Mouse (Mus musculus): ENCODE results near the gene Lcn10. TPM values are rescaled to one million over a fixed set of nuclear protein-coding genes. Genes with fewer than 3 reads are reported as not detected.
A peak's percentile ranks its signal among the peaks of the same experiment; 100 is the strongest.
"Not testable (repeated sequence)": the region's sequence is repeated elsewhere in the genome, so short reads cannot be mapped to it uniquely, and the experiment has no call there.

Gene Lcn10
- polyA plus RNA-seq, 1 experiment from 2014 or later = not detected

DNA sequence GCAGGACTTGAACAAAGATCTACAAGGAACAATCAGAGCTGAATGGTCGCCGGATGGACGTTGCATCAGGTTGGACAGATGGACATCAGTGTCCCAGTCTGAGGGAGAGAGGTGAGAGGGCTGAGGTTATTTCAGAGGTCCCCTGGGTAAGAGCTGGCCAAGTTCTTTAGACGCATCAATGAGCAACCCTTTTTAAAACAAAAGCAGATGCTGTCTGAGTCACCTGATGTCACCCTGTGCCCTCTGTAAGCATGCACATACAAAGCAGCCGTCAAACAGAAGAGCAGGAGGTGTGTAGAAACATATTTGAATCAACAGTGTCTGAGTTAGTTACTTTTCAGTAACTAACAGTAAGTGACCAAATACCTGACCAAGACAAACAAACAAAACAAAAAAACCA is 18.4 kb upstream of the Lcn10 start:
- Histone ChIP-seq H3K27me3 (replicated peaks) (peaks cover 5% of the 10 kb centered on the region; the same call in 1 of the 2 replicates), H3K4me2 (no peak overlapping the region), H3K36me3 (no peaks in the 10 kb centered on the region), H3K9me3 (no peaks in the 10 kb centered on the region), H3K9ac (no peak overlapping the region), H3K27ac (replicated peaks) (no peak overlapping the region), H3K4me3 (no peak overlapping the region), H3K4me1 (no peaks in the 10 kb centered on the region)
- no peak for ATAC-seq (ENCODE audit: extremely low read depth, insufficient number of reproducible peaks, low FRiP score, low TSS enrichment)
- 76% methylated on average over 5 of the region's 5 CpGs for WGBS

GRCm38 (mm10) chr2:25666516-25666915 is 16.0 kb upstream of the Lcn10 start:
- 53% methylated on average over 1 of the region's 1 CpGs for WGBS
- ATAC-seq (ENCODE audit: extremely low read depth, insufficient number of reproducible peaks, low FRiP score, low TSS enrichment) = no peak
- Histone ChIP-seq H3K27me3 (replicated peaks) (peaks cover 5% of the 10 kb centered on the region; the same call in 1 of the 2 replicates), H3K36me3 (no peaks in the 10 kb centered on the region), H3K9ac (no peak overlapping the region), H3K4me2 (no peak overlapping the region), H3K27ac (replicated peaks) (no peak overlapping the region), H3K9me3 (no peaks in the 10 kb centered on the region), H3K4me3 (no peak overlapping the region), H3K4me1 (no peaks in the 10 kb centered on the region)

- Histone ChIP-seq H3K4me3 (no peak within 1 kb of the TSS), H3K9ac (no peak within 1 kb of the TSS), H3K4me2 (no peak within 1 kb of the TSS), H3K36me3 (no peaks in the 10 kb centered on the region), H3K27me3 (replicated peaks) (peaks cover 10% of the 10 kb centered on the region; the same call in 1 of the 2 replicates), H3K27ac (replicated peaks) (no peak within 1 kb of the TSS), H3K9me3 (no peaks in the 10 kb centered on the region), H3K4me1 (no peaks in the 10 kb centered on the region)
- no peak for ATAC-seq (ENCODE audit: extremely low read depth, insufficient number of reproducible peaks, low FRiP score, low TSS enrichment)
- WGBS = 84% methylated on average over 3 of the region's 3 CpGs
These were observed 6.0 kb upstream of the Lcn10 start, which contains the start of gene Lcn6 for GRCm38 (mm10) chr2:25676486-25676885. TSS of gene Lcn6 (plus strand) at chr2:25676786.

- no peak overlapping the region for H3K4me3 ChIP-seq
- H3K27me3 ChIP-seq (replicated peaks) = peaks cover 10% of the 10 kb centered on the region; the same call in 1 of the 2 replicates
- ATAC-seq (ENCODE audit: extremely low read depth, insufficient number of reproducible peaks, low FRiP score, low TSS enrichment) = no peak
- WGBS = 68% methylated on average over 6 of the region's 6 CpGs
- no peaks in the 10 kb centered on the region for H3K36me3 ChIP-seq
- H3K27ac ChIP-seq (replicated peaks) = no peak overlapping the region
- no peaks in the 10 kb centered on the region for H3K4me1 ChIP-seq
- H3K9me3 ChIP-seq = no peaks in the 10 kb centered on the region
- H3K9ac ChIP-seq = no peak overlapping the region
- H3K4me2 ChIP-seq = no peak overlapping the region
These were observed 3.0 kb upstream of the Lcn10 start for GRCm38 (mm10) chr2:25679559-25679958.

GRCm38 (mm10) chr2:25686941-25687340 is 4.4 kb downstream of the Lcn10 start:
- Histone ChIP-seq H3K36me3 (no peaks in the 10 kb centered on the region), H3K9ac (no peak overlapping the region), H3K4me2 (no peak overlapping the region), H3K27me3 (replicated peaks) (no peaks in the 10 kb centered on the region; the same call in 1 of the 2 replicates), H3K4me3 (no peak overlapping the region), H3K9me3 (no peaks in the 10 kb centered on the region), H3K27ac (replicated peaks) (no peak overlapping the region), H3K4me1 (no peaks in the 10 kb centered on the region)
- WGBS = 44% methylated on average over 3 of the region's 4 CpGs
- no peak for ATAC-seq (ENCODE audit: extremely low read depth, insufficient number of reproducible peaks, low FRiP score, low TSS enrichment)

DNA sequence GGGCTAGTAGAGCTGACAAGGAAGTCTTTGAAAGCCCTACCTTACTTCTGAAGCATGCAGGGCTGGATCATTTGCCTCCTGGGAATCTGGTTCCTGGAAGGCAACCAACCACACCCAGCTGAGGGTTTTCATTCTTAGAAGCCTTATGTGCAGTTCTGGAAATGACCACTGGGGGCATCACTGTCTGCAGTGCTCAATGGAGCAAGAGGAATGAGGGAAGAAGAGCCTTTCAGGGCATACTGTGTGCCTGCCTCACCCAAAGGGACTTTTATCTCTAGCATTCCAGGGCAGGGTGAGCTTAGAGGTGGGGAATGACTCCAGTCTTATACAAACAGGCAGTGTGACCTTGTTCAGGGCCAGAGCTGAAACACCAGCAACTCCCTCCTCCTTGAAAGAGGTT is 12.1 kb downstream of the Lcn10 start:
- Histone ChIP-seq H3K9me3 (no peaks in the 10 kb centered on the region), H3K27ac (replicated peaks) (no peak overlapping the region), H3K4me3 (no peak overlapping the region), H3K27me3 (replicated peaks) (peaks cover 6% of the 10 kb centered on the region; the same call in 1 of the 2 replicates), H3K36me3 (no peaks in the 10 kb centered on the region), H3K4me1 (no peaks in the 10 kb centered on the region), H3K4me2 (no peak overlapping the region), H3K9ac (no peak overlapping the region)
- no peak for ATAC-seq (ENCODE audit: extremely low read depth, insufficient number of reproducible peaks, low FRiP score, low TSS enrichment)

DNA sequence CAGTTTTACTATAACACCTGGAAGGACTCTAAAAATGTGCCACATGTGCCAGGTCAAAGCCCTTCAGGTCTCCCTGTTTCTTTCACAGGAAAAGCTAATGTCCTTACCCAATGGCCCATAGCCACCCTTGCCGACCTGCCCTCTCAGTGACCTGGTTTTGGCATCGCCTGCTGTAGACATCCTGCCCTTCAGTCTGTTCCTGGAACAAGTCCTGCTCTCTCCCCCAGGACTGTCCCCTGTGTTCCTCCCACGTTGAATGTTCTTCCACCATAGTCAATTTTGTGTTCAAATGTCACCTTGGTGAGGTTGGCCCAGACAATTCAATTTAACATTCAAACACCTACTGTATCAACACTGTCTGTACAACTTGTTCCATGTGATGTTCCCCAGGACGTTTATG is 14.4 kb downstream of the Lcn10 start:
- Histone ChIP-seq H3K4me2 (no peak overlapping the region), H3K36me3 (no peaks in the 10 kb centered on the region), H3K4me1 (no peaks in the 10 kb centered on the region), H3K27ac (replicated peaks) (no peak overlapping the region), H3K4me3 (no peak overlapping the region), H3K27me3 (replicated peaks) (0 out of 2 replicates have a peak, but pooled peaks cover 6% of the 10 kb centered on the region), H3K9ac (no peak overlapping the region), H3K9me3 (no peaks in the 10 kb centered on the region)
- no peak for ATAC-seq (ENCODE audit: extremely low read depth, insufficient number of reproducible peaks, low FRiP score, low TSS enrichment)
- 43% methylated on average over 4 of the region's 4 CpGs for WGBS

DNA sequence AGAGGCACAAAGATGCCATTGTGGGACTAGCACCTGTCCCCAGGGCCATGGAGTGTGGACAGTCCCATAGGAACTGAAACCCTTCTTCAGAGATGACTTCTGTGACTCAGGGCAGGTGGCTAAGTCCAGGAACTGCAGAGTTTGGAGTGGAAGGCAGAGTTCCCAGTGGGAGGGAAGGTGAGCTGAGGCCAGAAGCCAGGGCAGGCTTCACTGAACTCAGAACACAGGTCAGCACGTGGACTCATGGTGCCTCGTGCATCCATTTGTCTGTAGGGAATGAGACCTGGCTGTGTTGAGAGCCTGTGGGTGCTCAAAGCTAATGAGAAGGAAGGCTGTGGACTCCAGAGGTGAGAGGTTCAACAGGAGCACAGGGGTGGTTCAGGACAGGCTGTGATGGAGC is 16.2 kb downstream of the Lcn10 start:
- no peak for ATAC-seq (ENCODE audit: extremely low read depth, insufficient number of reproducible peaks, low FRiP score, low TSS enrichment)
- H3K9ac ChIP-seq = no peak overlapping the region
- H3K4me2 ChIP-seq = no peak overlapping the region
- 75% methylated on average over 2 of the region's 2 CpGs for WGBS
- no peak overlapping the region for H3K27ac ChIP-seq (replicated peaks)
- no peak overlapping the region for H3K4me3 ChIP-seq
- no peaks in the 10 kb centered on the region for H3K36me3 ChIP-seq
- no peaks in the 10 kb centered on the region for H3K9me3 ChIP-seq
- 0 out of 2 replicates have a peak, but pooled peaks cover under 1% of the 10 kb centered on the region for H3K4me1 ChIP-seq
- H3K27me3 ChIP-seq (replicated peaks) = no peaks in the 10 kb centered on the region

DNA sequence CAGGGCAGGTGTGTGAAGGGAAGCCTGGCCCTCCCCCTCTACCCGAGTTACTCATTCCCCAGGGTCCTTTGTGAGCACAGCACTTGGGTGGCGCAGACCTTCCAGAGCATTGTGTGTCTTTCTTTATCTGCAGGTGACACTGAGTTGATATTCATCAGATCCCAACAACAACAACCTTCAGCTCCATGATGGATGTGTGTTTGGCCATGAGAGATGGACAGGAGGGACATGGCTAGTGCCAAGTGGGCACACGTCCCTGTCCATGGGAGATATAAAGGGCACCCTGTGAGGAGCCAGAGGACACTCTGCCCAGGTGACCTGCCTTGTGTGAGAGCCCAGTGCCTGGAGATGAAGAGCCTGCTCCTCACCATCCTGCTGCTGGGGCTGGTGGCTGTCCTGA is 17.2 kb downstream of the Lcn10 start, which contains the start of gene Obp2a:
Obp2a (plus strand) TSS at position 301 of the 400 bp plus-strand sequence.
- H3K36me3 ChIP-seq; H3K4me3 ChIP-seq; ATAC-seq (ENCODE audit: extremely low read depth, insufficient number of reproducible peaks, low FRiP score, low TSS enrichment); H3K27ac ChIP-seq (replicated peaks); H3K9me3 ChIP-seq; H3K9ac ChIP-seq; H3K4me1 ChIP-seq; H3K4me2 ChIP-seq; H3K27me3 ChIP-seq (replicated peaks): not testable (repeated sequence)
- WGBS = 67% methylated on average over 3 of the region's 3 CpGs

- Histone ChIP-seq H3K4me2 (no peak overlapping the region), H3K4me1 (0 out of 2 replicates have a peak, but pooled peaks cover 5% of the 10 kb centered on the region), H3K27ac (replicated peaks) (no peak overlapping the region), H3K36me3 (no peaks in the 10 kb centered on the region), H3K4me3 (no peak overlapping the region), H3K9me3 (no peaks in the 10 kb centered on the region), H3K9ac (no peak overlapping the region), H3K27me3 (replicated peaks) (no peaks in the 10 kb centered on the region)
- 67% methylated on average over 5 of the region's 5 CpGs for WGBS
- no peak for ATAC-seq (ENCODE audit: extremely low read depth, insufficient number of reproducible peaks, low FRiP score, low TSS enrichment)
These were observed 18.5 kb downstream of the Lcn10 start for GRCm38 (mm10) chr2:25701001-25701400.

GRCm38 (mm10) chr2:25703706-25704105 is 21.2 kb downstream of the Lcn10 start:
- no peak overlapping the region for H3K4me3 ChIP-seq
- ATAC-seq (ENCODE audit: extremely low read depth, insufficient number of reproducible peaks, low FRiP score, low TSS enrichment) = no peak

GRCm38 (mm10) chr2:25706643-25707481 is 24.3 kb downstream of the Lcn10 start, which contains the start of gene Bmyc:
TSS of gene Bmyc (plus strand) at chr2:25706739.
- Histone ChIP-seq H3K27ac (replicated peaks) (peak within 1 kb of the TSS; percentile 70), H3K9me3 (no peaks in the 10 kb centered on the region), H3K4me1 (peaks cover 14% of the 10 kb centered on the region), H3K4me3 (peak within 1 kb of the TSS; percentile 81), H3K4me2 (peak within 1 kb of the TSS; percentile 97), H3K27me3 (replicated peaks) (no peaks in the 10 kb centered on the region), H3K36me3 (no peaks in the 10 kb centered on the region), H3K9ac (peak within 1 kb of the TSS; percentile 91)
- WGBS = under 1% methylated on average over 78 of the region's 78 CpGs
- ATAC-seq (ENCODE audit: extremely low read depth, insufficient number of reproducible peaks, low FRiP score, low TSS enrichment) = peak; percentile 71; the same call in 1 of the 2 replicates

More at GRCm38 (mm10) chr2:25703706-25704105, 21.2 kb downstream of the Lcn10 start:
- 42% methylated on average over 4 of the region's 4 CpGs for WGBS
- H3K9me3 ChIP-seq = no peaks in the 10 kb centered on the region
- H3K4me1 ChIP-seq = peaks cover 14% of the 10 kb centered on the region
- H3K4me2 ChIP-seq = no peak overlapping the region
- H3K9ac ChIP-seq = no peak overlapping the region
- no peak overlapping the region for H3K27ac ChIP-seq (replicated peaks)
- no peaks in the 10 kb centered on the region for H3K27me3 ChIP-seq (replicated peaks)
- H3K36me3 ChIP-seq = no peaks in the 10 kb centered on the region

Measured in heart, embryonic 13.5 days (tissue).